Mouse (Mus musculus): Measurements from ENCODE around the gene Mettl1. TPM values are rescaled to one million over a fixed set of nuclear protein-coding genes. Genes with fewer than 3 reads are reported as not detected.

The Mettl1 gene
- total and polyA plus RNA-seq, 2 experiments from 2014 or later, result 10.9 to 21.0 TPM

DNA sequence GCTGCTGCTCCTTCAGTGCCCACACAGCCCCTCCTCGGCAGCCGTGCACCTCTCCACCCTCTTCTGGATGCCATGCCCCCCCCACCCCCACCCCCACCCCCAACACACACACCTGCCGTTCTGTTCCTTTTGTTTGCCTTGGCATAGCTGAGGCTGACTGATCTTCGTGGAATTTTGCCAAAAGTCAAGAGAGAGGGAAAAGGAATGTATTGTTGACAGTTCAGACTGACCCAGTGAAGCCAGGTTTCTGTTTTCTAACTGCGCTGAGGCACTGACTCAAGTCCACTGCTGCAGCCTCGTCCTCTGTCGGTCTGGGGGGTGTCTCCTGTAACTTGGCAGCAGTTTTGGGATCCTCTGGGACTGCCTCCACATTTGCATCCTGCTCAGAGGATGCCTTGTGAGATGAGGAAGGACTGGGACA, 53.2 kb downstream of the Mettl1 start:
- WGBS, result 13% methylated on average over 7 of the region's 7 CpGs
- Histone ChIP-seq H3K9ac (no peak overlapping the region), H3K4me2 (ENCODE audit: low read depth) (no peak overlapping the region), H3K27me3 (ENCODE audit: insufficient read depth, low read length) (peaks cover 4% of the 10 kb centered on the region; the same call in 1 of the 2 replicates), H3K36me3 (ENCODE audit: insufficient read depth) (peaks cover 66% of the 10 kb centered on the region), H3K4me1 (ENCODE audit: insufficient read depth) (0 out of 2 replicates have a peak, but pooled peaks cover 3% of the 10 kb centered on the region), H3K27ac (ENCODE audit: low read depth, low read length) (0 out of 2 replicates have a peak overlapping the region, but pooled peaks have one; percentile 29), H3K9me3 (ENCODE audit: low read length) (no peaks in the 10 kb centered on the region), H3K4me3 (ENCODE audit: low read depth, low read length) (no peak overlapping the region)
- no peak for TF ChIP-seq CTCF (IDR thresholded peaks at IDR 0.05; ENCODE audit: low read depth)
- ATAC-seq (peak; percentile 9; the same call in 1 of the 2 replicates), DNase-seq (no peak)

MicroRNA genes within 50 kb of the gene (microRNA counts, 519-probe panel; counts per million panel counts)
- 3,472 counts per million, percentile 33 among the panel's probes with 10 or more counts for microRNA mmu-miR-26a
- not detected for microRNA mmu-miR-546

Small RNA genes within 50 kb of the gene (microRNA-seq; reads per million reads assigned to microRNA genes)
- gene Mir26a-2 (44.4 to 60.2 reads per million in 2 experiments), gene Mir546 (0 to 0.12 reads per million in 2 experiments)

Other genes with a start within 250 kb of the Mettl1 start
- gene Atp23, start 140.1 kb upstream of the Mettl1 start, total RNA-seq (2014; rRNA removed), result 11.8 and 13.7 TPM in 2 replicates
- 14.6 and 16.7 TPM in 2 replicates for gene Atp23, start 140.1 kb upstream of the Mettl1 start, polyA plus RNA-seq (2015; fragmentation: Nextera tagmentation; extraction: Ambion mirVana)
- 45.9 and 56.0 TPM in 2 replicates for gene Ctdsp2, start 62.7 kb upstream of the Mettl1 start, total RNA-seq (2014; rRNA removed)
- 12.8 and 14.4 TPM in 2 replicates for gene Ctdsp2, start 62.7 kb upstream of the Mettl1 start, polyA plus RNA-seq (2015; fragmentation: Nextera tagmentation; extraction: Ambion mirVana)
- gene Avil, start 40.7 kb upstream of the Mettl1 start, total RNA-seq (2014; rRNA removed), result 0.08 and 0.67 TPM in 2 replicates
- 0.18 and 0.24 TPM in 2 replicates for gene Avil, start 40.7 kb upstream of the Mettl1 start, polyA plus RNA-seq (2015; fragmentation: Nextera tagmentation; extraction: Ambion mirVana)
- 39.2 and 55.6 TPM in 2 replicates for gene Tsfm, start 10.6 kb upstream of the Mettl1 start, total RNA-seq (2014; rRNA removed)
- gene Tsfm, start 10.6 kb upstream of the Mettl1 start, polyA plus RNA-seq (2015; fragmentation: Nextera tagmentation; extraction: Ambion mirVana), result 45.8 and 52.1 TPM in 2 replicates
- 0.14 TPM in 1 of 2 replicates, not detected in the other for gene Eef1akmt3, start 99 bp downstream of the Mettl1 start, total RNA-seq (2014; rRNA removed)
- 0.08 and 0.15 TPM in 2 replicates for gene Eef1akmt3, start 99 bp downstream of the Mettl1 start, polyA plus RNA-seq (2015; fragmentation: Nextera tagmentation; extraction: Ambion mirVana)
- 0.08 and 0.33 TPM in 2 replicates for gene Cyp27b1, start 6.8 kb downstream of the Mettl1 start, total RNA-seq (2014; rRNA removed)
- gene Cyp27b1, start 6.8 kb downstream of the Mettl1 start, polyA plus RNA-seq (2015; fragmentation: Nextera tagmentation; extraction: Ambion mirVana), result 0.11 TPM in 2 replicates
- gene March9, start 18.8 kb downstream of the Mettl1 start, total RNA-seq (2014; rRNA removed), result 70.7 and 75.8 TPM in 2 replicates
- 7.9 and 8.1 TPM in 2 replicates for gene March9, start 18.8 kb downstream of the Mettl1 start, polyA plus RNA-seq (2015; fragmentation: Nextera tagmentation; extraction: Ambion mirVana)
- 432 and 445 TPM in 2 replicates for gene Cdk4, start 22.1 kb downstream of the Mettl1 start, total RNA-seq (2014; rRNA removed)
- gene Cdk4, start 22.1 kb downstream of the Mettl1 start, polyA plus RNA-seq (2015; fragmentation: Nextera tagmentation; extraction: Ambion mirVana), result 656 and 790 TPM in 2 replicates
- gene Tspan31, start 28.9 kb downstream of the Mettl1 start, total RNA-seq (2014; rRNA removed), result 105 and 201 TPM in 2 replicates
- 83.9 and 98.1 TPM in 2 replicates for gene Tspan31, start 28.9 kb downstream of the Mettl1 start, polyA plus RNA-seq (2015; fragmentation: Nextera tagmentation; extraction: Ambion mirVana)
- gene Agap2, start 33.9 kb downstream of the Mettl1 start, total RNA-seq (2014; rRNA removed), result 220 and 258 TPM in 2 replicates
- gene Agap2, start 33.9 kb downstream of the Mettl1 start, polyA plus RNA-seq (2015; fragmentation: Nextera tagmentation; extraction: Ambion mirVana), result 3.5 and 4.6 TPM in 2 replicates
- 118 and 119 TPM in 2 replicates for gene Os9, start 79.7 kb downstream of the Mettl1 start, total RNA-seq (2014; rRNA removed)
- 122 TPM in 2 replicates for gene Os9, start 79.7 kb downstream of the Mettl1 start, polyA plus RNA-seq (2015; fragmentation: Nextera tagmentation; extraction: Ambion mirVana)
- gene B4galnt1, start 123.8 kb downstream of the Mettl1 start, total RNA-seq (2014; rRNA removed), result 87.9 and 94.4 TPM in 2 replicates
- 87.3 and 87.8 TPM in 2 replicates for gene B4galnt1, start 123.8 kb downstream of the Mettl1 start, polyA plus RNA-seq (2015; fragmentation: Nextera tagmentation; extraction: Ambion mirVana)
- 0.10 TPM in 1 of 2 replicates, not detected in the other for gene Slc26a10, start 139.2 kb downstream of the Mettl1 start, total RNA-seq (2014; rRNA removed)
- gene Slc26a10, start 139.2 kb downstream of the Mettl1 start, polyA plus RNA-seq (2015; fragmentation: Nextera tagmentation; extraction: Ambion mirVana), result 0.80 and 1.1 TPM in 2 replicates
- 45.4 and 61.3 TPM in 2 replicates for gene Arhgef25, start 148.7 kb downstream of the Mettl1 start, total RNA-seq (2014; rRNA removed)
- 14.8 and 16.9 TPM in 2 replicates for gene Arhgef25, start 148.7 kb downstream of the Mettl1 start, polyA plus RNA-seq (2015; fragmentation: Nextera tagmentation; extraction: Ambion mirVana)
- gene Dtx3, start 154.3 kb downstream of the Mettl1 start, total RNA-seq (2014; rRNA removed), result 198 and 245 TPM in 2 replicates
- gene Dtx3, start 154.3 kb downstream of the Mettl1 start, polyA plus RNA-seq (2015; fragmentation: Nextera tagmentation; extraction: Ambion mirVana), result 175 and 178 TPM in 2 replicates
- gene Pip4k2c, start 170.2 kb downstream of the Mettl1 start, total RNA-seq (2014; rRNA removed), result 21.5 and 23.3 TPM in 2 replicates
- gene Pip4k2c, start 170.2 kb downstream of the Mettl1 start, polyA plus RNA-seq (2015; fragmentation: Nextera tagmentation; extraction: Ambion mirVana), result 17.8 and 20.1 TPM in 2 replicates
- 210 and 223 TPM in 2 replicates for gene Kif5a, start 221.9 kb downstream of the Mettl1 start, total RNA-seq (2014; rRNA removed)
- gene Kif5a, start 221.9 kb downstream of the Mettl1 start, polyA plus RNA-seq (2015; fragmentation: Nextera tagmentation; extraction: Ambion mirVana), result 62.0 and 84.0 TPM in 2 replicates
- 272 and 300 TPM in 2 replicates for gene Dctn2, start 225.0 kb downstream of the Mettl1 start, total RNA-seq (2014; rRNA removed)
- 332 and 343 TPM in 2 replicates for gene Dctn2, start 225.0 kb downstream of the Mettl1 start, polyA plus RNA-seq (2015; fragmentation: Nextera tagmentation; extraction: Ambion mirVana)
- 5.9 and 9.4 TPM in 2 replicates for gene Mbd6, start 247.6 kb downstream of the Mettl1 start, total RNA-seq (2014; rRNA removed)
- 4.1 and 4.8 TPM in 2 replicates for gene Mbd6, start 247.6 kb downstream of the Mettl1 start, polyA plus RNA-seq (2015; fragmentation: Nextera tagmentation; extraction: Ambion mirVana)

All from forebrain, postnatal 0 days (tissue).